Mouse (Mus musculus) embryonic facial prominence, embryonic 11.5 days (tissue): ENCODE results near the gene Mylk. TPM values are rescaled to one million over a fixed set of nuclear protein-coding genes. Genes with fewer than 3 reads are reported as not detected.

Experiments
- ATAC-seq: fragments of 200-750 bp; cut with Nextera tagmentation; replicated peaks from 2 replicates; pipeline ENCODE4 v1.8.0; 2017; ENCODE audit warnings: low read depth; ENCODE audit not compliant: insufficient number of reproducible peaks, low FRiP score, low TSS enrichment
- DNase-seq: peaks from one replicate; pipeline ENCODE4 v3.0.0-alpha.2; 2015; ENCODE audit warnings: low spot score
- H3K27ac ChIP-seq: fragments of 300-500 bp; sonication (generic); replicated peaks from 2 replicates; pipeline ENCODE4 v1.5.1; 2014; ENCODE audit warnings: mild to moderate bottlenecking, low read depth, low read length, control low read depth
- H3K27me3 ChIP-seq: fragments of 300-500 bp; sonication (generic); 2 replicates; pipeline ENCODE4 v1.6.1; 2014; ENCODE audit warnings: mild to moderate bottlenecking, low read length, moderate library complexity, mixed read lengths; ENCODE audit not compliant: control insufficient read depth, insufficient read depth
- H3K36me3 ChIP-seq: fragments of 300-500 bp; sonication (generic); replicated peaks from 2 replicates; pipeline ENCODE4 v1.6.1; 2014; ENCODE audit warnings: low read depth, mild to moderate bottlenecking, low read length, moderate library complexity, mixed read lengths; ENCODE audit not compliant: control insufficient read depth, insufficient read depth
- H3K4me1 ChIP-seq: fragments of 300-500 bp; sonication (generic); 2 replicates; pipeline ENCODE4 v1.6.1; 2014; ENCODE audit warnings: low read length, mixed read lengths; ENCODE audit not compliant: control insufficient read depth, insufficient read depth
- H3K4me2 ChIP-seq: fragments of 300-500 bp; sonication (generic); 2 replicates; pipeline ENCODE4 v1.6.1; 2014; ENCODE audit warnings: low read depth, mild to moderate bottlenecking, control low read depth, low read length, moderate library complexity
- H3K4me3 ChIP-seq: fragments of 300-500 bp; sonication (generic); 2 replicates; pipeline ENCODE4 v1.5.1; 2014; ENCODE audit warnings: low read depth, low read length, control low read depth
- H3K9ac ChIP-seq: fragments of 300-500 bp; sonication (generic); replicated peaks from 2 replicates; pipeline ENCODE4 v1.6.1; 2014; ENCODE audit warnings: mild to moderate bottlenecking, control low read depth, low read length
- H3K9me3 ChIP-seq: fragments of 300-500 bp; sonication (generic); replicated peaks from 2 replicates; pipeline ENCODE4 v1.6.1; 2016; ENCODE audit warnings: mild to moderate bottlenecking, low read length, inconsistent platforms, mixed read lengths; ENCODE audit not compliant: control insufficient read depth
- WGBS: fragments of 180-500 bp; shearing (Covaris S2); extraction: QIAGEN DNeasy Blood & Tissue Kit; methylation state at CpG from one replicate; pipeline ENCODE4 v1.1.7; 2014; 5-methylcytosine and 5-hydroxymethylcytosine counted together
- polyA plus RNA-seq: library from polyadenylated mRNA; unstranded; fragments of >200 nt; fragmentation: Nextera tagmentation; extraction: Ambion mirVana; gene quantifications from 2 replicates; pipeline ENCODE4 v1.2.1, GENCODE M21; 2014

The Mylk gene
- polyA plus RNA-seq, 1 experiment from 2014 or later = 5.8 TPM

GRCm38 (mm10) chr16:35047272-35047969, 302.4 kb downstream of the Mylk start:
- 88% methylated on average over 6 of the region's 6 CpGs for WGBS
- no peak overlapping the region for H3K27ac ChIP-seq

DNA sequence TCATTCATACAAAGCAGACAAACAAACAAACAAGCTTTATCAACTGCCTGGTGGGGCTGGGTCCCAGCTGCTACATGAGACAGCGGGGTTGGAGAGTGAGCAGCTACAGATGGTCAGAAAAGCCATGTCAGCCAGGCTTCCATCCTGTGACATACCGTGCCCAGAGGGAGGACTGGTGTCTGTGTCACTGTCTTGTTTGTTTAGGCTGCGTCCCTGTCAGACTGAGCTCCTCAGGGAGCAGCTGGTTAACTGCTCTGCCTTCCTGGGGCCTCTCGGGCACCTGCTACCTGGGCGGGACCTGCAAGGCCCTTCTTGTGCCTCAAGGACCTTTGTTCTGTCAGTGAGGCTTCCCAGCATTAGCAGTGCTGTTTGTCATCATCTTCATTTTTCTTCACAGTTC, 306.1 kb downstream of the Mylk start:
- no peak for ATAC-seq
- Histone ChIP-seq H3K4me1 (no peaks in the 10 kb centered on the region), H3K4me3 (no peak overlapping the region), H3K27ac (no peak overlapping the region), H3K9ac (no peak overlapping the region), H3K27me3 (no peaks in the 10 kb centered on the region), H3K9me3 (no peaks in the 10 kb centered on the region), H3K36me3 (no peaks in the 10 kb centered on the region), H3K4me2 (no peak overlapping the region)
- 56% methylated on average over 5 of the region's 5 CpGs for WGBS
- no peak for DNase-seq

More at GRCm38 (mm10) chr16:35047272-35047969, 302.4 kb downstream of the Mylk start:
- Histone ChIP-seq H3K4me2 (no peak overlapping the region), H3K9me3 (no peaks in the 10 kb centered on the region), H3K27me3 (no peaks in the 10 kb centered on the region), H3K9ac (no peak overlapping the region), H3K36me3 (no peaks in the 10 kb centered on the region), H3K4me3 (no peak overlapping the region), H3K4me1 (no peaks in the 10 kb centered on the region)
- no peak for ATAC-seq
- no peak for DNase-seq

Other genes with a start within 250 kb of the Mylk start
- 12.0 and 13.4 TPM in 2 replicates for gene Kalrn, start 171.7 kb upstream of the Mylk start, polyA plus RNA-seq
- gene Ropn1, start 95.3 kb upstream of the Mylk start, polyA plus RNA-seq = not detected in 2 replicates
- 11.7 and 13.4 TPM in 2 replicates for gene Ccdc14, start 54.6 kb upstream of the Mylk start, polyA plus RNA-seq